Mouse (Mus musculus): Measurements from ENCODE around the gene Gpr156. TPM values are rescaled to one million over a fixed set of nuclear protein-coding genes. Genes with fewer than 3 reads are reported as not detected.

The Gpr156 gene
- polyA plus RNA-seq, 1 experiment from 2014 or later = 0.26 TPM

DNA sequence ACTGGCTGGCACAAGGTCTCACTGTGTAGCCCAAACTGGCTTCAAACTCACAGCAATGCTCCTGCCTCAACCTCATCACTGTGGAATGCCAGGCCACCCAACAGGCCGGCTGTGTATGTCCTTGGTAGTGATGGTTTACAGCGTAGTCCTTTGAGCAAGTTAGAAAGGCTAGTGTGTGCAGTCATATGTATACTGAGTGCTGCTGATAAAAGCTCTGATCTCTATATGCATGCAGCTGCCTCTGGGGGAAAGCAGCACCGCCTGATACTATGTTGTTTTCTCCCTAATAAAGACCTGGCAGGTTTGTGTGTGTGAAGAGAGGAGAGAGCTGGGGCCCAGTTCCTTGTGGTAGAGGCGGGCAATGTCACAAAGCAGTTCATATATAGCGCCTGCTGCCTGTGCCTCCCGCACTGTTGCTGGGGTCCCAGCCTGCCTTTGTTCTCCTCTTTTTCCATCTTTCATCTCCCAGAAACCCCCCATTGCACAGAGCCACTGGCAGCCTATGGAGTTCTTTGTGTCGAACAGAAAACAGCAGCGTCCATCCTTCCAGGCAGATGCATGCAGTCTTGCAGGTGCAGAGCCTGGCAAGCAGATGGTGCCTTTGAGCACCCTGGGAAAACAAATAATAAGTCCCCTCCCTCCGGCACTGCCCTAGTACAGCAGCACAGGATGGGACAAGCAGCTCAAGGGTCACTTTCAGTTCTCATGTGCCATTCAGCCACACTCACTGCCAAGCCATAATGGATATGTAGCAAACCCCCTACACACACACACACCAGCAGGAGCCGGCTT lies 74.5 kb downstream of the Gpr156 start:
- Histone ChIP-seq H3K4me1 (ENCODE audit: insufficient read depth, low read depth, low read length) (no peaks in the 10 kb centered on the region; the same call in 1 of the 2 replicates), H3K4me2 (replicated peaks; ENCODE audit: low read depth, low read length) (no peak overlapping the region; the same call in 1 of the 2 replicates), H3K9ac (replicated peaks; ENCODE audit: low read depth) (no peak overlapping the region), H3K27me3 (replicated peaks; ENCODE audit: insufficient read depth, low read length) (no peaks in the 10 kb centered on the region), H3K36me3 (ENCODE audit: insufficient read depth, low read length) (no peaks in the 10 kb centered on the region), H3K4me3 (ENCODE audit: low read depth, low read length) (no peak overlapping the region), H3K9me3 (ENCODE audit: low read length) (no peaks in the 10 kb centered on the region), H3K27ac (ENCODE audit: low read length) (no peak overlapping the region; the same call in 1 of the 2 replicates)
- 43% methylated on average over 10 of the region's 10 CpGs for WGBS
- peak; percentile 79 for ATAC-seq
- no peak for TF ChIP-seq EP300 (IDR thresholded peaks at IDR 0.05)
- TF ChIP-seq CTCF (IDR thresholded peaks at IDR 0.05) = peak; percentile 62
- peak; percentile 86 for DNase-seq (ENCODE audit: low spot score)

DNA sequence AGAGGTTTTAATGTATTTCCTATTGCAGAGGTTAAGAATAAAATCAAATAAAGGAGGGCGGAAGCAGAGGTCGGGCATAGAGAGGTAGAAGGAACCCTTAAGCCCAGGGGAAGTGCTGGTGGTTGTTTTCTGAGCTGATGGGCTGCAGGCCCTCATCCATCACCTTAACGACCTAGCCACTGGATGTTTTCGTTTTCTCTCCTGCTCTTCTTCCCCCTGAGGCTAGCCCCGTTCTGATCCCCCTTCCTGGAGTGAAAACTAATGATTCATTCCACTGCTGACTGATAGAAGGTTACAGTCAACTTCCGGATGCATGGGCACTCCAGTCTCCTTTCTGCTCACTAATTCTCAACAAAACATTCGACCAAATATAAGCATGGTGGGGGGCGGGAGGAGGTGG lies 76.5 kb downstream of the Gpr156 start:
- Histone ChIP-seq H3K27me3 (replicated peaks; ENCODE audit: insufficient read depth, low read length) (no peaks in the 10 kb centered on the region), H3K4me1 (ENCODE audit: insufficient read depth, low read depth, low read length) (no peaks in the 10 kb centered on the region; the same call in 1 of the 2 replicates), H3K36me3 (ENCODE audit: insufficient read depth, low read length) (no peaks in the 10 kb centered on the region), H3K4me2 (replicated peaks; ENCODE audit: low read depth, low read length) (no peak overlapping the region), H3K27ac (ENCODE audit: low read length) (no peak overlapping the region), H3K9ac (replicated peaks; ENCODE audit: low read depth) (no peak overlapping the region), H3K4me3 (ENCODE audit: low read depth, low read length) (no peak overlapping the region), H3K9me3 (ENCODE audit: low read length) (no peaks in the 10 kb centered on the region)
- 27% methylated on average over 8 of the region's 8 CpGs for WGBS
- DNase-seq (ENCODE audit: low spot score) (no peak), ATAC-seq (no peak)
- TF ChIP-seq CTCF (IDR thresholded peaks at IDR 0.05) (no peak), EP300 (IDR thresholded peaks at IDR 0.05) (no peak)

DNA sequence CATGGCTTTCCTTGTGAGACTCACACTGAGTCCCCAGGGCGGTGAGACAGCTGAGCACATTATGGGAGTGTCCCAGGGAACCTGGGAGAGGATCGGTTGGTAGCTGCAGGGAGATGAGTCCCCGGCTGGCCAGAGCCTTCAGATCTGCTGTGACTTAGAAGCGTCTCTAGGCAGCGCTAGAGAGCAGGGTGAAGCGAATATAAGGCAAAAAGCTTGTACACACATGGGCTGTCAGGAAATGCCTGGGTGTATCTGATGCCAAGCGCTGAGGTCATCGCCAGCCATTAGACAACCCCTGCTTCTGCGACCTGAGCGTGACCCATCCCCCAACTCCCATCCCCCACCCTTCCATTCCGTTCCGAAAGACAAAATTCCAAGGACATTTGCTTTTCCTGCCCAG lies 78.4 kb downstream of the Gpr156 start:
- no peak overlapping the region for H3K4me3 ChIP-seq (ENCODE audit: low read depth, low read length)
- DNase-seq (ENCODE audit: low spot score) = peak; percentile 94

DNA sequence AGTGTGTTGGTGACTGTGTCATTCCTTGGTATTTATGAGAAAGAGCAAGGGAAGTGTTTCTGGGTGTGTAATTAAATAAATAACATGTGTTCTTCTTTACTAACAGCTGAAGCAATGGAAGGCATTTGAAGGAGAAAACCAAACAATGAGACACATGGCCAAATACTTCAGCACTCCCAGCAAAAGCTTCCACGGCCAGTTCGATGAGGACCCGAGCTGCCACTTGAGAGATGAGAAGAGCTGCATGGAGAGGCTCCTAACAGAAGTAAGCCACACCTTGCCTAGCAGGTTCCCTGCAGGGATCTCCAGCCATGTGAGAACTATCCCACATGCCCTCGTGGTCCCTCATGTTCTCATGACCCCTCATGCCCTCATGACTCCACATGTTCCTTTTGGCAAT lies 81.5 kb downstream of the Gpr156 start:
- H3K27me3 ChIP-seq (replicated peaks; ENCODE audit: insufficient read depth, low read length) = no peaks in the 10 kb centered on the region
- no peak overlapping the region for H3K4me2 ChIP-seq (replicated peaks; ENCODE audit: low read depth, low read length)
- H3K27ac ChIP-seq (ENCODE audit: low read length) = no peak overlapping the region
- H3K4me3 ChIP-seq (ENCODE audit: low read depth, low read length) = no peak overlapping the region
- H3K9me3 ChIP-seq (ENCODE audit: low read length) = no peaks in the 10 kb centered on the region
- no peaks in the 10 kb centered on the region for H3K36me3 ChIP-seq (ENCODE audit: insufficient read depth, low read length)
- DNase-seq (ENCODE audit: low spot score) = peak; percentile 83
- ATAC-seq = peak; percentile 74
- no peak overlapping the region for H3K9ac ChIP-seq (replicated peaks; ENCODE audit: low read depth)
- peak; percentile 73 for TF ChIP-seq EP300 (IDR thresholded peaks at IDR 0.05)
- no peak for TF ChIP-seq CTCF (IDR thresholded peaks at IDR 0.05)
- 20% methylated on average over 4 of the region's 4 CpGs for WGBS
- no peaks in the 10 kb centered on the region for H3K4me1 ChIP-seq (ENCODE audit: insufficient read depth, low read depth, low read length)

More for the DNA sequence above, 78.4 kb downstream of the Gpr156 start:
- Histone ChIP-seq H3K9ac (replicated peaks; ENCODE audit: low read depth) (no peak overlapping the region), H3K36me3 (ENCODE audit: insufficient read depth, low read length) (no peaks in the 10 kb centered on the region), H3K27ac (ENCODE audit: low read length) (no peak overlapping the region), H3K4me1 (ENCODE audit: insufficient read depth, low read depth, low read length) (no peaks in the 10 kb centered on the region; the same call in 1 of the 2 replicates), H3K9me3 (ENCODE audit: low read length) (no peaks in the 10 kb centered on the region), H3K27me3 (replicated peaks; ENCODE audit: insufficient read depth, low read length) (no peaks in the 10 kb centered on the region), H3K4me2 (replicated peaks; ENCODE audit: low read depth, low read length) (peak overlapping the region; percentile 32)
- peak; percentile 91 for TF ChIP-seq CTCF (IDR thresholded peaks at IDR 0.05)
- no peak for TF ChIP-seq EP300 (IDR thresholded peaks at IDR 0.05)
- 9% methylated on average over 12 of the region's 12 CpGs for WGBS
- peak; percentile 78 for ATAC-seq

DNA sequence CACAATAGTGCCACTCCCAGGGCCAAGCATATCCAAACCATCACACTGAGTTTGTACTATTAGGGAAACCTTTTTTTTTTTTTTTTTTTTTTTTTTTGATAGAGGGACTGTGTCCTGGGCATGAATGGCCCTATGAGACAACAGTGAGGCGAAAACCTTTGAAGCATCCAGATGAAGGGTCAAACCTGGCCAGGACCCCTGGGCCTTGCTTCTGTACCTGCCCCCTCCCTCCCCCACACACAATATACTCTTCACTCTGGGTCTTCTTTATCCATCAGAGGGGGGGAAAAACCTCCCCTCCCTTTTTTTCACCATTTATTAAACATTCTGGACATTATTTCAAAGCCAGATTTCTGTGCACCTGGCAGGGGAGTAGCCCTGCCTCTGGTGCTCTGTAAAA lies 83.5 kb downstream of the Gpr156 start:
- no peak for TF ChIP-seq EP300 (IDR thresholded peaks at IDR 0.05)
- WGBS = 90% methylated on average over 1 of the region's 1 CpGs
- H3K27me3 ChIP-seq (replicated peaks; ENCODE audit: insufficient read depth, low read length) = no peaks in the 10 kb centered on the region
- DNase-seq (ENCODE audit: low spot score) = no peak
- no peak overlapping the region for H3K9ac ChIP-seq (replicated peaks; ENCODE audit: low read depth)
- H3K4me3 ChIP-seq (ENCODE audit: low read depth, low read length) = no peak overlapping the region
- no peaks in the 10 kb centered on the region for H3K36me3 ChIP-seq (ENCODE audit: insufficient read depth, low read length)
- H3K4me1 ChIP-seq (ENCODE audit: insufficient read depth, low read depth, low read length) = no peaks in the 10 kb centered on the region
- ATAC-seq = no peak
- no peaks in the 10 kb centered on the region for H3K9me3 ChIP-seq (ENCODE audit: low read length)
- no peak overlapping the region for H3K4me2 ChIP-seq (replicated peaks; ENCODE audit: low read depth, low read length)
- no peak overlapping the region for H3K27ac ChIP-seq (ENCODE audit: low read length)

DNA sequence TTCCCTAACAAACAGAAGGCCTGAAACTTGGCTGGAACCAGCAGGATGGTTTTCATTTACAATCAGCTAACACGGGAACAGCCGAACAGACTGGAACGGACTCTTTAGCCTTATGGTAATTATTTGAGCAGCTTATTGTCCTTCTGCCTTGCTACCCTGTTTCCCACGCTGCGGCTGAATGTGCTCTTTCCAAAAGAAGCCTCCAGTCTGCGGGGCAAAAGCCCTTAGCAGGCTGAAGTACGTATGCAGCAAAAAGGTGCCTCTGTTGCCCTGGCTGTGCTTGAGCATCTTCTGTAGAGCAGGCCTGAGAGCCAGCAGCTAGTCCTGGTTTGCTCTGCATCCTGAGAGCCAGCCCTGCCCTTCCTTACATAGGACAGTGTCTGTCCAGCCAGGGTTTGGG lies 83.9 kb downstream of the Gpr156 start:
- Histone ChIP-seq H3K27ac (ENCODE audit: low read length) (no peak overlapping the region), H3K9me3 (ENCODE audit: low read length) (no peaks in the 10 kb centered on the region), H3K9ac (replicated peaks; ENCODE audit: low read depth) (no peak overlapping the region), H3K4me3 (ENCODE audit: low read depth, low read length) (no peak overlapping the region), H3K4me1 (ENCODE audit: insufficient read depth, low read depth, low read length) (no peaks in the 10 kb centered on the region), H3K4me2 (replicated peaks; ENCODE audit: low read depth, low read length) (no peak overlapping the region), H3K27me3 (replicated peaks; ENCODE audit: insufficient read depth, low read length) (no peaks in the 10 kb centered on the region), H3K36me3 (ENCODE audit: insufficient read depth, low read length) (no peaks in the 10 kb centered on the region)
- 71% methylated on average over 7 of the region's 7 CpGs for WGBS
- TF ChIP-seq EP300 (IDR thresholded peaks at IDR 0.05) = no peak
- no peak for TF ChIP-seq CTCF (IDR thresholded peaks at IDR 0.05)
- DNase-seq (ENCODE audit: low spot score) = no peak
- no peak for ATAC-seq

Measured in lung, postnatal 0 days (tissue).